Mouse (Mus musculus): ENCODE measurements at regions not wholly inside any gene's neighbourhood (a gene's known extent, or its start where the extent isn't known, plus 50 kb on each side); places are given as distances from the start of the nearest gene placed in this dataset.
A peak's percentile ranks its signal among the peaks of the same experiment; 100 is the strongest.

- H3K36me3 ChIP-seq (ENCODE audit: control insufficient read depth, insufficient read depth, low read length) = no peaks in the 10 kb centered on the region
- H3K4me3 ChIP-seq (ENCODE audit: insufficient read depth, low read depth, low read length) = no peak overlapping the region
- H3K27ac ChIP-seq (ENCODE audit: insufficient read depth, low read depth, low read length) = no peak overlapping the region
- TF ChIP-seq POLR2A (IDR thresholded peaks at IDR 0.05; ENCODE audit: low read depth, low read length) = no peak
- H3K27me3 ChIP-seq (replicated peaks; ENCODE audit: control insufficient read depth, insufficient read depth, low read length) = no peaks in the 10 kb centered on the region
- no peak for DNase-seq
- 80% methylated on average over 4 of the region's 4 CpGs for WGBS
- no peaks in the 10 kb centered on the region for H3K4me1 ChIP-seq (ENCODE audit: control insufficient read depth, insufficient read depth, low read length)
Observed at GRCm38 (mm10) chr3:62047704-62048506, 290.2 kb upstream of the Arhgef26 start.

- 92% methylated on average over 1 of the region's 1 CpGs for WGBS
- DNase-seq = no peak
- Histone ChIP-seq H3K27ac (ENCODE audit: insufficient read depth, low read depth, low read length) (no peak overlapping the region), H3K36me3 (ENCODE audit: control insufficient read depth, insufficient read depth, low read length) (no peaks in the 10 kb centered on the region), H3K4me1 (ENCODE audit: control insufficient read depth, insufficient read depth, low read length) (no peaks in the 10 kb centered on the region), H3K27me3 (replicated peaks; ENCODE audit: control insufficient read depth, insufficient read depth, low read length) (no peaks in the 10 kb centered on the region), H3K4me3 (ENCODE audit: insufficient read depth, low read depth, low read length) (no peak overlapping the region)
- no peak for TF ChIP-seq CTCF (conservative IDR thresholded peaks at IDR 0.05; ENCODE audit: insufficient read depth, insufficient read length, low read depth, low read length)
- no peak for TF ChIP-seq POLR2A (IDR thresholded peaks at IDR 0.05; ENCODE audit: low read depth, low read length)
Observed at GRCm38 (mm10) chr3:62054237-62054636, 283.9 kb upstream of the Arhgef26 start.

GRCm38 (mm10) chr3:62078511-62078910 lies 259.6 kb upstream of the Arhgef26 start:
- Histone ChIP-seq H3K4me3 (ENCODE audit: insufficient read depth, low read depth, low read length) (no peak overlapping the region), H3K27ac (ENCODE audit: insufficient read depth, low read depth, low read length) (no peak overlapping the region), H3K36me3 (ENCODE audit: control insufficient read depth, insufficient read depth, low read length) (no peaks in the 10 kb centered on the region), H3K27me3 (replicated peaks; ENCODE audit: control insufficient read depth, insufficient read depth, low read length) (no peaks in the 10 kb centered on the region), H3K4me1 (ENCODE audit: control insufficient read depth, insufficient read depth, low read length) (no peaks in the 10 kb centered on the region)
- WGBS = 55% methylated on average over 2 of the region's 2 CpGs
- TF ChIP-seq CTCF (conservative IDR thresholded peaks at IDR 0.05; ENCODE audit: insufficient read depth, insufficient read length, low read depth, low read length) = no peak
- no peak for TF ChIP-seq POLR2A (IDR thresholded peaks at IDR 0.05; ENCODE audit: low read depth, low read length)
- DNase-seq = no peak

- no peak for TF ChIP-seq POLR2A (IDR thresholded peaks at IDR 0.05; ENCODE audit: low read depth, low read length)
- TF ChIP-seq CTCF (conservative IDR thresholded peaks at IDR 0.05; ENCODE audit: insufficient read depth, insufficient read length, low read depth, low read length) = no peak
Observed at GRCm38 (mm10) chr3:62085544-62085943, 252.6 kb upstream of the Arhgef26 start.

GRCm38 (mm10) chr3:62087215-62087614 lies 250.9 kb upstream of the Arhgef26 start:
- no peak for DNase-seq
- Histone ChIP-seq H3K36me3 (ENCODE audit: control insufficient read depth, insufficient read depth, low read length) (no peaks in the 10 kb centered on the region), H3K4me1 (ENCODE audit: control insufficient read depth, insufficient read depth, low read length) (no peaks in the 10 kb centered on the region), H3K4me3 (ENCODE audit: insufficient read depth, low read depth, low read length) (no peak overlapping the region), H3K27ac (ENCODE audit: insufficient read depth, low read depth, low read length) (no peak overlapping the region), H3K27me3 (replicated peaks; ENCODE audit: control insufficient read depth, insufficient read depth, low read length) (no peaks in the 10 kb centered on the region)
- no peak for TF ChIP-seq CTCF (conservative IDR thresholded peaks at IDR 0.05; ENCODE audit: insufficient read depth, insufficient read length, low read depth, low read length)
- no peak for TF ChIP-seq POLR2A (IDR thresholded peaks at IDR 0.05; ENCODE audit: low read depth, low read length)
- WGBS = 94% methylated on average over 1 of the region's 1 CpGs

More at GRCm38 (mm10) chr3:62085544-62085943, 252.6 kb upstream of the Arhgef26 start:
- Histone ChIP-seq H3K4me3 (ENCODE audit: insufficient read depth, low read depth, low read length) (no peak overlapping the region), H3K27ac (ENCODE audit: insufficient read depth, low read depth, low read length) (no peak overlapping the region), H3K27me3 (replicated peaks; ENCODE audit: control insufficient read depth, insufficient read depth, low read length) (no peaks in the 10 kb centered on the region), H3K4me1 (ENCODE audit: control insufficient read depth, insufficient read depth, low read length) (no peaks in the 10 kb centered on the region), H3K36me3 (ENCODE audit: control insufficient read depth, insufficient read depth, low read length) (no peaks in the 10 kb centered on the region)
- no peak for DNase-seq

- H3K36me3 ChIP-seq (ENCODE audit: control insufficient read depth, insufficient read depth, low read length) = no peaks in the 10 kb centered on the region
- 25% methylated on average over 5 of the region's 5 CpGs for WGBS
- H3K4me3 ChIP-seq (ENCODE audit: insufficient read depth, low read depth, low read length) = no peak overlapping the region
- no peaks in the 10 kb centered on the region for H3K27me3 ChIP-seq (replicated peaks; ENCODE audit: control insufficient read depth, insufficient read depth, low read length)
- TF ChIP-seq POLR2A (IDR thresholded peaks at IDR 0.05; ENCODE audit: low read depth, low read length) = no peak
- H3K27ac ChIP-seq (ENCODE audit: insufficient read depth, low read depth, low read length) = no peak overlapping the region
- DNase-seq = peak; percentile 58
- H3K4me1 ChIP-seq (ENCODE audit: control insufficient read depth, insufficient read depth, low read length) = no peaks in the 10 kb centered on the region
Observed at GRCm38 (mm10) chr3:62103101-62103500, 235.0 kb upstream of the Arhgef26 start.

GRCm38 (mm10) chr3:62103872-62104271 lies 234.3 kb upstream of the Arhgef26 start:
- no peaks in the 10 kb centered on the region for H3K27me3 ChIP-seq (replicated peaks; ENCODE audit: control insufficient read depth, insufficient read depth, low read length)
- no peak overlapping the region for H3K27ac ChIP-seq (ENCODE audit: insufficient read depth, low read depth, low read length)
- DNase-seq = no peak
- TF ChIP-seq POLR2A (IDR thresholded peaks at IDR 0.05; ENCODE audit: low read depth, low read length) (no peak), CTCF (conservative IDR thresholded peaks at IDR 0.05; ENCODE audit: insufficient read depth, insufficient read length, low read depth, low read length) (no peak)
- no peaks in the 10 kb centered on the region for H3K36me3 ChIP-seq (ENCODE audit: control insufficient read depth, insufficient read depth, low read length)
- no peaks in the 10 kb centered on the region for H3K4me1 ChIP-seq (ENCODE audit: control insufficient read depth, insufficient read depth, low read length)
- H3K4me3 ChIP-seq (ENCODE audit: insufficient read depth, low read depth, low read length) = no peak overlapping the region

Data from kidney, adult 2 months (tissue).